Mouse (Mus musculus) neural tube, embryonic 10.5 days (tissue): ENCODE data around the gene Gpr45.

ENCODE experiments used
- DNase-seq: peaks from one replicate; pipeline ENCODE4 v3.0.0-alpha.2; 2017; ENCODE audit warnings: low spot score; ENCODE audit errors: extremely low spot score

Gpr45 gene

GRCm38 (mm10) chr1:43046990-43047389 is 94.3 kb downstream of the Gpr45 start:
- no peak for DNase-seq

GRCm38 (mm10) chr1:43047811-43048210 is 95.1 kb downstream of the Gpr45 start:
- no peak for DNase-seq

- no peak for DNase-seq
Observed at GRCm38 (mm10) chr1:43051903-43052302, 99.2 kb downstream of the Gpr45 start.

GRCm38 (mm10) chr1:43065615-43066310 is 113.1 kb downstream of the Gpr45 start:
- DNase-seq = peak; percentile 71

GRCm38 (mm10) chr1:43066573-43066972 is 113.9 kb downstream of the Gpr45 start:
- no peak for DNase-seq

GRCm38 (mm10) chr1:43067551-43067950 is 114.9 kb downstream of the Gpr45 start:
- DNase-seq = no peak

GRCm38 (mm10) chr1:43070726-43071125 is 118.1 kb downstream of the Gpr45 start:
- no peak for DNase-seq

GRCm38 (mm10) chr1:43072028-43072427 is 119.4 kb downstream of the Gpr45 start:
- no peak for DNase-seq

GRCm38 (mm10) chr1:43072561-43072960 is 119.9 kb downstream of the Gpr45 start:
- DNase-seq = no peak

- DNase-seq = no peak
Observed at GRCm38 (mm10) chr1:43074791-43075190, 122.1 kb downstream of the Gpr45 start.

GRCm38 (mm10) chr1:43078124-43078523 is 125.5 kb downstream of the Gpr45 start:
- no peak for DNase-seq

GRCm38 (mm10) chr1:43082946-43083345 is 130.3 kb downstream of the Gpr45 start:
- DNase-seq = peak; percentile 5
